Mouse (Mus musculus) MEL (cell line): ENCODE results near the gene Pgap3. TPM values are rescaled to one million over a fixed set of nuclear protein-coding genes. Genes with fewer than 3 reads are reported as not detected.

Experiments used
- DNase-seq: peaks from one replicate; pipeline ENCODE4 v3.0.0; 2011; ENCODE audit warnings: low read depth, low spot score
- H3K27ac ChIP-seq: 2 replicates; pipeline ENCODE4 v1.5.1; 2012; ENCODE audit warnings: low read depth, mild to moderate bottlenecking, control low read depth, low read length, moderate library complexity; ENCODE audit not compliant: control insufficient read depth
- H3K27me3 ChIP-seq, 2 experiments: fragments of 150-350 bp in 1 of 2; sonication (generic) in 1 of 2; 2 replicates each; pipeline ENCODE4 v1.6.1; 2012; ENCODE audit warnings: low read length in 2 of 2, mild to moderate bottlenecking in 2 of 2, improper control_type of control experiment in 1 of 2, moderate library complexity in 1 of 2; ENCODE audit not compliant: insufficient read depth in 2 of 2, control insufficient read depth in 1 of 2
- H3K36me3 ChIP-seq, 2 experiments: 2 replicates each; pipeline ENCODE4 v1.6.1; 2012 to 2014; ENCODE audit warnings: low read length in 2 of 2, improper control_type of control experiment in 1 of 2, inconsistent platforms in 1 of 2, mild to moderate bottlenecking in 1 of 2; ENCODE audit not compliant: insufficient read depth in 2 of 2, control insufficient read depth in 1 of 2
- H3K4me1 ChIP-seq, 2 experiments: fragments of 150-350 bp in 1 of 2; sonication (generic) in 1 of 2; 2 replicates each; pipeline ENCODE4 v1.6.1; 2012; ENCODE audit warnings: low read length in 2 of 2, improper control_type of control experiment in 1 of 2, mild to moderate bottlenecking in 1 of 2; ENCODE audit not compliant: insufficient read depth in 2 of 2, control insufficient read depth in 1 of 2
- H3K4me3 ChIP-seq, 2 experiments: fragments of 150-350 bp in 1 of 2; sonication (generic) in 1 of 2; 2 replicates each; pipeline ENCODE4 v1.5.1; 2012; ENCODE audit warnings: low read depth in 2 of 2, low read length in 2 of 2, mild to moderate bottlenecking in 2 of 2, moderate library complexity in 2 of 2, control low read depth in 1 of 2, improper control_type of control experiment in 1 of 2; ENCODE audit not compliant: control insufficient read depth in 1 of 2, insufficient read depth in 1 of 2
- H3K79me2 ChIP-seq: 2 replicates; pipeline ENCODE4 v1.6.1; 2012; ENCODE audit warnings: mild to moderate bottlenecking, low read length, moderate library complexity; ENCODE audit not compliant: control insufficient read depth, poor library complexity, insufficient read depth
- H3K9ac ChIP-seq: 2 replicates; pipeline ENCODE4 v1.6.1; 2012; ENCODE audit warnings: low read depth, mild to moderate bottlenecking, control low read depth, low read length, moderate library complexity; ENCODE audit not compliant: control insufficient read depth, poor library complexity, severe bottlenecking
- H3K9me3 ChIP-seq: fragments of 150-350 bp; sonication (generic); replicated peaks from 2 replicates; pipeline ENCODE4 v1.6.1; 2012; ENCODE audit warnings: mild to moderate bottlenecking, low read length, improper control_type of control experiment, moderate library complexity; ENCODE audit not compliant: insufficient read depth
- CHD1 ChIP-seq: IDR thresholded peaks from 2 replicates; pipeline ENCODE4 v1.6.1; 2012; ENCODE audit warnings: low read depth, mild to moderate bottlenecking, inconsistent platforms, low read length, improper control_type of control experiment
- CTCF ChIP-seq, 3 experiments: IDR thresholded peaks in 2 of 3; conservative IDR thresholded peaks in 1 of 3; 2 replicates each; pipeline ENCODE4 v1.5.1; 2011 to 2012; ENCODE audit warnings: low read length in 3 of 3, low read depth in 2 of 3, mild to moderate bottlenecking in 2 of 3, improper control_type of control experiment in 1 of 3, inconsistent platforms in 1 of 3, mixed read lengths in 1 of 3, moderate library complexity in 1 of 3; ENCODE audit not compliant: control insufficient read depth in 1 of 3, insufficient read depth in 1 of 3, poor library complexity in 1 of 3, severe bottlenecking in 1 of 3
- E2F4 ChIP-seq: IDR thresholded peaks from 2 replicates; pipeline ENCODE4 v1.6.1; 2011; ENCODE audit warnings: low read depth, low read length, improper control_type of control experiment, borderline replicate concordance
- ELF1 ChIP-seq: IDR thresholded peaks from 2 replicates; pipeline ENCODE4 v1.6.1; 2014; ENCODE audit warnings: low read depth, mild to moderate bottlenecking, inconsistent platforms, low read length, improper control_type of control experiment, moderate library complexity
- ETS1 ChIP-seq: IDR thresholded peaks from 2 replicates; pipeline ENCODE4 v1.6.1; 2012; ENCODE audit warnings: low read depth, mild to moderate bottlenecking, inconsistent platforms, low read length, improper control_type of control experiment, moderate library complexity
- GABPA ChIP-seq: IDR thresholded peaks from 2 replicates; pipeline ENCODE4 v1.6.1; 2012; ENCODE audit warnings: low read depth, mild to moderate bottlenecking, inconsistent platforms, low read length, improper control_type of control experiment, moderate library complexity
- JUND ChIP-seq: IDR thresholded peaks from 2 replicates; pipeline ENCODE4 v1.6.1; 2011; ENCODE audit warnings: low read depth, mild to moderate bottlenecking, improper control_type of control experiment, low read length
- KAT2A ChIP-seq: conservative IDR thresholded peaks from 2 replicates; pipeline ENCODE4 v1.6.1; 2012; ENCODE audit warnings: low read depth, low read length, improper control_type of control experiment, inconsistent platforms
- MAFK ChIP-seq: IDR thresholded peaks from 2 replicates; pipeline ENCODE4 v1.6.1; 2011; ENCODE audit warnings: low read depth, mild to moderate bottlenecking, low read length, improper control_type of control experiment, borderline replicate concordance
- NRF1 ChIP-seq: IDR thresholded peaks from 2 replicates; pipeline ENCODE4 v1.6.1; 2014; ENCODE audit warnings: low read depth, mild to moderate bottlenecking, inconsistent platforms, low read length, improper control_type of control experiment, moderate library complexity; ENCODE audit not compliant: poor library complexity, insufficient read depth, severe bottlenecking
- POLR2A ChIP-seq, 2 experiments: IDR thresholded peaks; 2 replicates each; pipeline ENCODE4 v1.6.1; 2011 to 2012; ENCODE audit warnings: low read length in 2 of 2, mild to moderate bottlenecking in 2 of 2, control low read depth in 1 of 2, improper control_type of control experiment in 1 of 2, low read depth in 1 of 2, moderate library complexity in 1 of 2; ENCODE audit not compliant: control insufficient read depth in 1 of 2, insufficient read depth in 1 of 2, poor library complexity in 1 of 2
- POLR2AphosphoS2 ChIP-seq: IDR thresholded peaks from 2 replicates; pipeline ENCODE4 v1.6.1; 2011; ENCODE audit warnings: low read length, improper control_type of control experiment
- POLR2AphosphoS5 ChIP-seq: IDR thresholded peaks from 2 replicates; pipeline ENCODE4 v1.6.1; 2012; ENCODE audit warnings: low read depth, borderline replicate concordance, mild to moderate bottlenecking, inconsistent platforms, low read length, moderate library complexity, mixed read lengths
- RCOR1 ChIP-seq: IDR thresholded peaks from 2 replicates; pipeline ENCODE4 v1.6.1; 2012; ENCODE audit warnings: low read depth, mild to moderate bottlenecking, inconsistent platforms, low read length, improper control_type of control experiment
- SMC3 ChIP-seq: IDR thresholded peaks from 2 replicates; pipeline ENCODE4 v1.6.1; 2011; ENCODE audit warnings: low read depth, low read length, improper control_type of control experiment
- TBP ChIP-seq: IDR thresholded peaks from 2 replicates; pipeline ENCODE4 v1.8.0; 2011; ENCODE audit warnings: low read depth, low read length, improper control_type of control experiment
- TCF12 ChIP-seq: IDR thresholded peaks from 2 replicates; pipeline ENCODE4 v1.6.1; 2014; ENCODE audit warnings: low read depth, mild to moderate bottlenecking, inconsistent platforms, low read length, improper control_type of control experiment, moderate library complexity
- USF1 ChIP-seq: IDR thresholded peaks from 2 replicates; pipeline ENCODE4 v1.6.1; 2014; ENCODE audit warnings: low read depth, mild to moderate bottlenecking, inconsistent platforms, low read length, improper control_type of control experiment, moderate library complexity
- ZMIZ1 ChIP-seq: IDR thresholded peaks from 2 replicates; pipeline ENCODE4 v1.6.1; 2012; ENCODE audit warnings: low read depth, mild to moderate bottlenecking, inconsistent platforms, low read length, improper control_type of control experiment, moderate library complexity
- polyA plus RNA-seq, 2 experiments: library from polyadenylated mRNA; stranded (reverse) in 1 of 2; unstranded in 1 of 2; fragments of >175 nt in 1 of 2; fragments of >200 nt in 1 of 2; gene quantifications; 2 replicates each; pipeline versions ENCODE4 v1.2.1 to v1.2.4; 2012; ENCODE audit warnings: low replicate concordance in 2 of 2, low read depth in 1 of 2; ENCODE audit not compliant: insufficient read length in 2 of 2, insufficient read depth in 1 of 2, missing spikeins in 1 of 2
- total RNA-seq: library from RNA; depleted of rRNA; stranded (reverse); fragments of 300-350 nt; gene quantifications from 2 replicates; pipeline ENCODE4 v1.2.3, GENCODE M21; 2012

The Pgap3 gene
- total and polyA plus RNA-seq, 3 experiments = 7.4 to 8.4 TPM; not detected in 1

GRCm38 (mm10) chr11:98371556-98372240 lies 28.6 kb downstream of the Pgap3 start:
- Histone ChIP-seq H3K36me3 (peaks cover 0 to 2% of the 10 kb centered on the region in 2 experiments; a peak in 2 of 4 replicates), H3K9me3 (no peaks in the 10 kb centered on the region)

GRCm38 (mm10) chr11:98370588-98370987 lies 29.7 kb downstream of the Pgap3 start:
- Histone ChIP-seq H3K27ac (no peak overlapping the region), H3K79me2 (no peaks in the 10 kb centered on the region; the same call in 1 of the 2 replicates), H3K4me3 (no peak overlapping the region)
- TF ChIP-seq E2F4 = no peak
- TF ChIP-seq, all 39 proteins: peak for 0
- Histone ChIP-seq H3K4me1 (no peaks in the 10 kb centered on the region), H3K9ac (no peak overlapping the region), H3K36me3 (peaks cover 0 to under 1% of the 10 kb centered on the region in 2 experiments; a peak in 1 of 4 replicates), H3K27me3 (no peaks in the 10 kb centered on the region), H3K9me3 (no peaks in the 10 kb centered on the region)
- DNase-seq = no peak

More at GRCm38 (mm10) chr11:98371556-98372240, 28.6 kb downstream of the Pgap3 start:
- DNase-seq = no peak
- Histone ChIP-seq H3K79me2 (no peaks in the 10 kb centered on the region; the same call in 1 of the 2 replicates), H3K9ac (no peak overlapping the region), H3K4me3 (no peak overlapping the region), H3K27ac (no peak overlapping the region), H3K27me3 (no peaks in the 10 kb centered on the region), H3K4me1 (no peaks in the 10 kb centered on the region)
- TF ChIP-seq POLR2AphosphoS5 (no peak), MAFK (no peak), NRF1 (no peak), ELF1 (no peak), ETS1 (no peak), E2F4 (no peak), SMC3 (no peak), USF1 (no peak), POLR2A (IDR thresholded peaks at IDR 0.05; ENCODE audit: control insufficient read depth in 1 of 2, insufficient read depth in 1 of 2, low read depth in 1 of 2, low read length in 2 of 2, poor library complexity in 1 of 2) (no peak), KAT2A (no peak), TCF12 (no peak), CHD1 (no peak), ZMIZ1 (no peak), GABPA (no peak), TBP (no peak), RCOR1 (no peak), JUND (no peak), POLR2AphosphoS2 (no peak), CTCF (IDR thresholded peaks at IDR 0.05 in 2 of 3, conservative IDR thresholded peaks at IDR 0.05 in 1 of 3; ENCODE audit: control insufficient read depth in 1 of 3, insufficient read depth in 1 of 3, low read depth in 2 of 3, low read length in 3 of 3, poor library complexity in 1 of 3, severe bottlenecking in 1 of 3) (no peak)
